Mouse (Mus musculus): Measurements from ENCODE around the gene Mex3a.
A peak's percentile ranks its signal among the peaks of the same experiment; 100 is the strongest.

The Mex3a gene

DNA sequence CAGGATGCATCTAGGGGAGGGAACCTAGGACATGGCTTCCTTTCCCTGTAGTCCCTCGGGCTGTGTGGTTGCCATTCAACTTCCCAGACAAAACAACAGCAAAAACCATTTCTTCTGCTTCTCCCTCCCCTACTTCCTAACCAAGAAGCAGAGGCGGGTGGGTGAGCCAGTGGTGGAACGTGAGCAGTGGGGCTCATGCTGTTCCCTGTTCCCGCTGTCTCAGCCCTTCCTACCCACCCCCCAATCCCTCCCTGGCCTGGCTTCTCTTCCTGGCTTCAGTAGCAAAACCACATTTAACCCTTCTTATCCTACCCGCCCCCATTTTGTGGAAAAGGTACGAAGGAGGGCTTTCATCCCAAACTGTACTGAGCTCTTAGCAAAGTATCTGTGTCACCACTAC is 27.1 kb upstream of the Mex3a start:
- DNase-seq (ENCODE audit: low spot score), result no peak

DNA sequence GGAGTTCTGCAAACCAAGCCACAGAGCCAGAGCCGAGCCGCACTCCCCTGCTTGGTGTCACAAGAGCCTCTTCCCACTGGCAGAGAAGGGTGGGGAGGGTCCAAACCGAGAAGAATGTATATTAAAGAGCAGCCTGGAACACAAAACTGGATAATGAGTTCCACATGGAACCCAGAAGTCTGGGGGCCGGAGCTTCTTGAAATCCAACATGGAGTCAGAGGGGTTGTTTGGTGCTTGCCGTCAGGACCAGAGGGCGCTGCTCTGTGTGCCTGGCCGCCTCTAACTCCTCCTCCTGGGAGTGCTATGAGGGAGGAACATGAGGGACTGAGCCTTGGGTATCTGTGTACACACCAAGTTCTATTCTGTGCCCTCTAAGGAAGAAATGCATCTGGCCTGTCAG is 26.4 kb upstream of the Mex3a start:
- DNase-seq (ENCODE audit: low spot score), result no peak

DNA sequence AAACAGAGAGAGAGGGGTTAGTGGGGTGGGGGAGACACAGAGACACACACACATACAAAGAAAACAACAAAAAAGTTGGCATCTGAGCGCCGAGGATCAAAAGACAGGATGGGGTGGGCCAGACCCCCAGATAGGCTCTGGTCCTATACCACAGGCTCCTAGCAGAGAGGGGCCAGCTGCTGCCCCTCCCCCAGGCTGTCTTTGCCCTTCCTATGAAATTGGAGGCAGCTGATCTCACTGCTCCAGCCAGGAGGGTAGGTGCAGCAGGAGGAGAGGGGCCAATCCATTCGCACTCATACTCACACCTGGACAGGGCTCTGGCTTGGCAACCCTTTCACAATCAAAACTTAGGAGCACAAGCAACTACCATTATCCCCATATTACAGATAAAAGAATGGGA is 22.9 kb upstream of the Mex3a start:
- DNase-seq (ENCODE audit: low spot score), result no peak

DNA sequence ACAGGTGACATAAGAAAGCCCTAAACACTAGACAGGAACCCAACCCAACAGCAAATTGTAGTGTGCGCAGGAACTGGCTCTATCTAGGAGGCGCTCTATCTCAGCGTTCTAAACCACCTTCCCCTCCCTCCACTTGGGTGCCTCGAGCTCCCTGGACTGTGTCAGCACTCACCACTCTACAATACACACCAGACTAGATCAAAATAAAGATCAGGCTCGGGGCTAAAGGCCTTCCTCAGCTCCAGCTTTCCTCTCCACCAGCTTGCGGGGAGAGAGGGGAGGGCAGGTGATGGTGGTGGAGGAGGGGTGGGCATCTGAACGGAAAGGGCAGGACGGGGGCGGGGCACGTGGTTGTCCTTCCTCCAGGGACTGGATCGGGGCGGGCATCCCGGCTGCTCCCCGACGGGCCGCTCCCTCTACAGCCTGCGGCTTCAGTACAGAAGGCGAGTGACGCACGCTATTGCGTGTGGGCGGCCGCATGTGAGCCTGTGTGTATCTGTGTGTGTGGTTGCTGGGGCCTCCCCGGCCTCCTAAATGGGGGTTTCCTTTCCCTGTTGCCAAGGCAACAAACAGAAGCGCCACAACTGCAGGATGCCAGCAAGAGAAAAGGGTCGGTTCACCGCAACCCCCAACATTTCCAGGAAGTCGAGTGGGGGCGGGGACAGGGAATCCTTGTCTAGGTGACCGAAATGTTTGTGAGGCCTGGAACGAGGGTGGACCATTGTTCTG is 22.3 kb upstream of the Mex3a start, which contains the start of gene Lmna:
Gene Lmna, minus strand, starts transcription at position 265 of the 729 bp plus-strand sequence.
- DNase-seq (ENCODE audit: low spot score), result peak; percentile 78

DNA sequence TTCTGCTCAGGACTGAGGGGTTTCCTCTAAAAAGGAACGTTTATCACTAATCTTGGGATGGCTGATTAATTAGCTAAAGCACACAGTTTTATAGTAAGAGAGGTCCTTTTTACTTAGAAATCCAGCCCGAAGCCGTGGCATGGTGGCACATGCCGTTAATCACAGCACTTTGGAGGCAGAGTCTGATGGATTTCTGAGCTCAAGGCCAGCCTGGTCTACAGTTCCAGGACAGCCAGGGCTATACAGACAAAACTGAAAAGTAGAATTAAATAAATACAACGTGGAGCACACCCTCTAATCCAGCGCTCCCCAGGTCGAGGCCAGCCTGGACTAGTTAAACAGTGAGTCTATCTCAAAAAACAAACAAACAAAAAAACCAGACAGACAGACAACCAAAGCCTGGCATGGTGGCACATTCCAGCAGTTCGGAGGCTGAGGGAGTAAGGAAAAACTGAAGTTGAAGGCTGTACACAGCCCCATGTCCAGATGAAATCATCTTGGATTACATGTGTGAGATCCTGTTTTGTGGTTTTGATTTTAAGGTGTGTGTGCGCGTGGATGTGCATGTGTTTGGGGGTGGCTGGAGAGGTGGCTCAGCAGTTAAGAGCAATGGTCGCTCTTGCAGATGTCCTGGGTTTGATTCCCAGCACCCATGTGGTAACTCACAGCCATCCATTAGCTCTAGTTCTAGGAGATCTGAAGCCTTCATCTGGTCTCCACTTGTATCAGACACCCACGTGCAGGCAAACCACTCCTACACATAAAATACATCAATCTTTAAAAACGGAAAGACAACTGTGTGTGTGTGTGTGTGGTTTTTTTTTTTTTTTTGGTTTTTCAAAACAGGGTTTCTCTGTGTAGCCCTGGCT is 21.5 kb upstream of the Mex3a start:
- DNase-seq (ENCODE audit: low spot score), result no peak

DNA sequence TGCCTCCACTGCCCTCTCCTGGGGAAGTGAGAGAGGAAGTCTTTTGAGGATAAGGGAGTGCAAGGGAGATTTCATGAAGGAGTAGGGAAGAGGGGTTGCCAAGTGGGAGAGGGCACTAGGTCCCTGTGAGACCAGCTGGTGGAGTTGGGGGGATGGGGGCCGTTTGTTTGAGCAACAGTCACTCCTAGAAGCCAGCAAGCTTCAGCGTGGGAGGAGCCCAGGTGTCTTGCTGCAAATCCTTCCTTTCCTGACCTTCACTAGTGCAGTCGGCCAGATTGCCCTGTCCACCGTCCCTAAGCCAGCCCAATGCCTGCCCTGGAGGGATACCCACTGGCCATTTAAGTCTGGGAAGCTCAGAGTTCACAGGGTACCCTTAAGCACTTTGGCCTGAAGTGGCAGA is 20.6 kb upstream of the Mex3a start:
- DNase-seq (ENCODE audit: low spot score), result no peak

DNA sequence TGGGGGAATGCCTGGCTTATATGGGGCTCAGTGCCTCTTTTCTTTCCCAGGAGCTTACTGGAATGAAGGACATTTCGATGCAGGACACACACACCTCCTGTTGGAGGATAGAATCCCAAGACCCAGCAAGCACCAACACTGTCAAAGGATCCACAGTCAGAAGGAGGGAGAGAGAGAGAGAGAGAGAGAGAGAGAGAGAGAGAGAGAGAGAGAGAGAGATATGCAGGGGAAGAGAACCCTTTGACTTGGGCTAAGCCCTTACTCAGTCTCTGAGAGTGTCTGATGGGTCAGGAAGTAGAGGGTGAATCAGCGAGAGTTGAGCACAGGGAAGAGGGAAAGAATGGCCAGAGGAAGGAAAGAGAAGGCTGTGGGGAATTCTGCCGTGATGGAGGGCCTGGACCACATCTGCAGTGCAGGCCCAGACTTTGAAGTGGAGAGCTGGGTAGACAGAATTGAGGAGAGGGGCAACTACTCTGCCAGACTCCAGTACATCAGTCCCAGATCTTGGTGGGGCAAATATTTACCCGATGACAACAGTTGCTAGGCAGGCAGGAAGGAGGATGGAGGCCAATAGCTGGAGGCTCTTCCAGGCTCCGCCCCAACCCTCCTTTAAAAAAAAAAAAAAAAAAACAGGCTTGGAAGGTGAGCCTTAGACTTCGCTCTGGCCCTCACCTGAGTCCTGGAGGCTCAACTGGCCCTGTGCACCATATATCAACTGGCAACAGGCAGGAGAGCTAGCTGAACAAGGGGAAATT is 19.9 kb upstream of the Mex3a start:
- no peak for DNase-seq (ENCODE audit: low spot score)

DNA sequence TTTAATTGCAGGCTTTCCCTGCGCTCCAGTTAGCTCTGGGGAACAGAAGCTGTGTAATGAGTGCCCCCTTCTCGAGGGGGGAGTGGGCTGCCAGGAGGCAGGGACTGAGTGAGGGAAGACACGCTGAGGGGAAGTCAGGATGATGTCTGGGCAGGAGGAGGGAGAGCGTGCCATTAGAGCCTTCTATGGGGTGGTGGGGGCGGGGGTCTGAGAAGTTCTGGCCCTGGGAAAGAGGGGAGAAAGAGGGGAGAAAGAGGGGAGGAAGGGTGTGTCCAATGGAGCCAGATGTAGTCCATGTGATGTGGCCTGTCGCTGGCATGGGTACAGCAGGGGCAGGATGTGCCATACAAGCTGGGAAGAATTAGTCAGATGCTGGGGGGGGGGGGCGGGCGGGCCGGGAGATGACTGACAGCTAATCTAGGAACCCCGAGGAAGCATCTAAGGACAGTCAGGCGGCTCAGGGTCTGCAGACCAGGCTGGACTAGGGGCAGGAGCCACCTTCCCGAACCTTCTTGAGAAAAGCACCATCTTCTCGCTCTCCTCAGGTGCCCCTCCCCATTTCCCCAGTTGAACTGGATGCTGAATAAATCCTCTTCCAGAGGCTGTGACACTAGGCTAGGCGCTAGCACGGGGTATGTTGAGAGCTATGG is 19.2 kb upstream of the Mex3a start:
- DNase-seq (ENCODE audit: low spot score), result no peak

DNA sequence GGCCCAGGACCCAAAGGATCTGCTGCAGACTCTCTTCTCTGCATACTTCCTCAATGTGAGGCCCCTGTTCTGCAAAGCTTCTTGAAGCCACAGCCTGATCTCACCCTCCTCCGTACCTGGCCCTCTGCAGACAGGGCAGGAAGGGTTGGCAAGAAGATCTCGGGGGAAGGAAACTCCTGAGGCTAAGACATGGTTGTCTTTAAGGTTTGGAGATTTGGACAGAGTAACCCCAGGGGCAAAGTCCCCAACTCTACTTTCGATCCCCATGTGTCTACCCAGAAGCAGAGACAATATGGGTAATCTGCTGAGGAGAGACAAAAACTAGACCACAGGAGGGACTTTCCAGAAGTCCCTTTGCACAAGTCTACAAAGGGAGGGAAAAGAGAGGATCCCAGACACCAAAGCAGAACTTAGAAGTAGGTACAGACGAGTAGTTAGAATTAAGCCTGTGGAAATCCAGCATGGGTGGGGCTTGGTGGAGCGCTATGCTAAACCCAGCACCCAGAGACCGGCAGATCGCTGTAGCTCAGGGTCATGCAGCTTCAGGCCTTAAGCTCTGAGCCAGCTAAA is 18.6 kb upstream of the Mex3a start:
- DNase-seq (ENCODE audit: low spot score), result no peak

DNA sequence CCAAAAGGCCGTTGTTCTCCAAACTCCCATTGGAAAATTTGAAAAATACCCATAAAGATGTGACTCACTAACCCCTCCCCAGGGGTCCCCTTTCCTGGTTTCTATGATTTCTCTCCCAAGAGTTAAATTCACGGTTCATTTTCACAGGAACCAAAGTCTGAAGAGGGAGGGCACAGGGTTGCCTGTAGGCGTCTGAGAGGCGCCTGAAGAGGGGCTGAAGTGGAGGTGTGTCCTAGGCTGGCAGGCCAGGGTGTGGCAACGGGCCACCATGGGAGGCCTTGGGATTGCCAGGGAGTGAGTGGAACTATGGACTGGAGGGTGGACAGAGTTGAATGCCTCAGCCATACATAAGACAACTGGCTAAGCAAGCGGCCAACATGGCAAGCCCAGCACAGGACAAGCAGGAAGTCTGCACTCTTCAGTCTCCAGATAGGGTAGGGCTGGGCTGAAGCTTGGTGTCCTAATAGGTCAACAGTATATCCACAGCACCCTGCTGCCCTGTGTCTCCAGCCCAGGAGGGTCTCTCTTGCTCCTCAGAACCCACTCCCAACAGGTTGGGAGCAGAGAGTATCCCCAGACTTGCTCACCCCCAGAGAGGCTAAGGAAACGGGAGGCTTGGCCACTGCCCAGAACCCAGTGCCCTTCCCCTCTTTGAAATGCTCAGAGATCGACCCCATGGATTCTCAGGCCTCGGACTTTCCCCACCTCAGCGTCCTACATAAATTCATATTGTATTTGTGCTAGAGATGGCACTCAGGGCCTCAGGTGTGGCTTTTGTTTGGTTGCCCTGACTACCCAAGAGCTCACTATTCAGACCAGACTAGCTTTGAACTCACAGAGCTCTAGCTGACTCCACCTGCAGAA is 17.7 kb upstream of the Mex3a start:
- DNase-seq (ENCODE audit: low spot score), result no peak

DNA sequence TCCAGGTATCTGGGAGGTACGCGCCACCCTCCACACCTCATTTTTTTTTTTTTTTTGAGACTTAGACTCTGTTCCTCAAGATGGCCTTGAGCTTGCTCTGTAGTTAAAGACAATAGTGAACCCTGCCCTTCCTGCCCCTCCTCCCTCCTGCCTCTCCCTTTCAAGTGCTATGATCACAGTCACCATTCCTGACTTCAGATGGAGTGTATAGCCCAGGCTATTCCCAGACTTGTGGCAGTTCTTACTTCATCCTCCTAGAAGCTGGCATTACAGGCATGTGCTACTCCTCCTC is 17.2 kb upstream of the Mex3a start:
- DNase-seq (ENCODE audit: low spot score), result no peak

DNA sequence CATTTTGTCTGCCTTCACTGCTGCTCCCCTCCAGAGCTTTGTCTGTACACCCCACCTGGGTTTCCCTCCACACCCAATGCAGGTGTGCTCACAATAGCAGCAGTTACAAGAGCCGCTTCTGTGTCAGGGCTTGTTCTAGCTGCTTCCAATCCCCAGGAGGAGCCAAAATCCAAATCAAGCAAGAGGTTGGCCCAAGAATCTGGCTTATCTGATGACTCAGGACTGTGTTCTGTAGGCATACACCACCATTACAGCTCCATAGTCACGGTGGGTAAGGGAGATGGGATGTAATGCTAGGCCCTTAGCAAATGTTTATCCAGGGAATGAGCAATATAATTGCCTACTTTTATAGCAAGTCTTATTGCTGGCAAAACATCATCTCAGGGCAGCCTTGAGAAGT is 15.8 kb upstream of the Mex3a start:
- DNase-seq (ENCODE audit: low spot score), result no peak

DNA sequence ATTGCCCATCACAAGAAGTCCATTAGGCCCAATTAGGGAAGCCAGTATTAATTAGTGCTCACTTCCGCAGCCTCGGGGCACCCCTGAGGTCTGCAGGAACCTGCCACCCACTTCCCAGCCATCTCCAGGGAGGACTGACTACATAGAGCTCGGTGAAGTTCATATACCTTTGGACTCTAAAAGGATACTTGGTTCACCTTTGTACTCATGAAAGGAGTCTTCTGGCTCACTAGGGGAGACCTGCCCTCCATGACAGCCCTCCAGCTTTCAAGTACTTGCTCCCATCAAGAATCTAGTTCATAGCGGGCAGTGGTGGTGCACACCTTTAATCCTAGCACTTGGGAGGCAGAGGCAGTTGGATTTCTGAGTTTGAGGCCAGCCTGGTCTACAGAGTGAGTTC is 13.8 kb upstream of the Mex3a start:
- no peak for DNase-seq (ENCODE audit: low spot score)

DNA sequence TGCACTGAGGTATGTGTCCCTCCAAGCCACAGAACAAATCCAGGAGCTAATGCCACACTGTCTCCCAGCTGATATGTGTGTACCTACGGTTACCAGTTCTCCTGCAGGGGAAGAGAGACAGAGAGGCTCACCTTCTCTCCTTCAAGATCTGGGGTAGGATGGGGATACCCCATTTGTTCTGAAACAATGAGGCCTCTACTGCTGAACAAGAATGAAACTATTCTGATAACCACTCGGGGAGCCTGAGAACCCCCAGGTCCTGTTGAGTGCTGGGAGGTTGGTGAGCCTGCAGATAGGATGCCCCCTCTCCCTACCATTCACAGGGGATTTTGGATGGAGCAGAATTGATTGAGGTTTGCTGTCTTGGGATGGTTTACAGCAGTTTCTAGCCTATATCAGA is 12.1 kb upstream of the Mex3a start:
- no peak for DNase-seq (ENCODE audit: low spot score)

DNA sequence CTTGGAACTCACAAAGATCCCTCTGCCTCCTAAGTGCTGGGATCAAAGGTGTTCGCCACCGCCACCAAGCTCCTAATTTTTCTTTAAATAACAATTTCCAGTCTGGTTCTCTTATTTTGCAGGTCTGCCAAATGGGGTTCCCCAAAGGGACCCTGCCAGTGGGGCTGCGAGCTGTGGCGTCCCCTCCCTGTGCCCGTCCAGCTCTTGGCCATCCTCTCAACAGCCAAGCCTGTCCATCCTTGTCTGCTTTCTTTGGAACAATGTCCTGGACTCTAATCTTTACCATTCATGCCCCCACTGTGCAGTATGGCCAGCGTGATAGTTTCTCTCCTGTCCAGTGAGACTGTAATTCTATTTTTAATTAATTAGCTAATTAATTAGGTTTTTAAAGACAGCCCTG is 11.0 kb upstream of the Mex3a start:
- DNase-seq (ENCODE audit: low spot score), result no peak

DNA sequence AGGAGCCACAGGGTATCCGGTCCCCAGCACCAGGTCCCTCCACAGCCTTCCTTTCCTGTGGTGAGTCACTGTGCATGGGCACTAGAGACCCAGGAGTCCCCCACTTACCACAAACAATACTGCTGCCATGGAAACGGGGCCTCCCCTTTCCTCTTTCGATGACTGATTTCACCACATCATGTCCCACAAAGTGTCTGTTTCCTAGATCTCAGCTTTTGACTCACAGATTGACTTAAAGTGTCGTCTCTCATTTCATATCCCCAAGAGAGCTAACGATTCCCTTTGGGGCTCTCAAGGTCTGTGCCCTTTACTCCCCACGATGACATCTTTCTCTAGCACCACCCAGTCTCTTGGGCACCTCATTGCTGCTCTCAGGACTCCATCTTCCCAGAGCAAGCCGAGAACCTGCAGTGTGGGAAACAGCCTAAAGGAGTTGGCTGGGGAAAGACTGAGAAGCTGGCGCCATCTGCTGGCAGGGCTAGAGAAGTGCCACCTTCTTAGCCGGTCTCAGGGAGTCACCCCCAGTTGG is 10.3 kb upstream of the Mex3a start:
- no peak for DNase-seq (ENCODE audit: low spot score)

DNA sequence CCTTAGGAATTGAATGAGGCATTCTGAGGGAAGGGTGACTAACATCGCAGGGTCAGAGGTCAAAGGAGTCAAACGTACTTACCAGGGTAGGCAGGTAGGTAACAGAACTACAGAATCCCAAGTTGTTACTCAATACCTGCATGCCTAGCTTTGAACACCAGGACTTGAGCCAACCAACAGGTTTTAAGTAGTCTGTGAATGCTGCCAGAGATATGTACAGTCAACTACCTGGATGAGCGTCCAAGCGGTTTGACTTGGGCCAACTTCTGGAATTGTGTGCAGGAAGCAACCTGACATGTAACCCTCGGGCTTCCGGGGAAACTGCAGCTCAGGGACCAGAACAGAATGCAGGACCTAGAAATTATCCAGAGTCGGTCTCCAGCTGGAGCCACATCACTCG is 9.2 kb upstream of the Mex3a start:
- no peak for DNase-seq (ENCODE audit: low spot score)

DNA sequence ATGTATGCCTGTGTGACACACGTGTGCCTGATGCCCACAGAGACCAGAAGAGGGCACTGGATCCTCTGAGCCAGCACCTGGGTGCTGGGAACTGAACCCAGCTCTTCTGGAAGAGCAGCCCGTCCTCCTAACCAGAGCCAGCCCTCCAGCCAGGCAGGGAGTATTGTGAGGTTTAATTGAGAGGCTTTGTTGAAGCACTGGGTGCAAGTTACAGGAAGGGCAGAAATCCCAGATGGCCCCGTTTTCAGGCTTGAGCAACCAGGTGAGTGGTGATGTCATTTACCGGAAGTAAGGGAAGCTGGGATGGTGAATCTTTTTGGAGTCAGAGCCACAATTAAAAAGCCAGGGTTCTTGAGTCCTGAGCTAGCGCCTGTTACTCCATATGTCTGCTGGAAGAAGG is 7.2 kb upstream of the Mex3a start:
- DNase-seq (ENCODE audit: low spot score), result no peak

DNA sequence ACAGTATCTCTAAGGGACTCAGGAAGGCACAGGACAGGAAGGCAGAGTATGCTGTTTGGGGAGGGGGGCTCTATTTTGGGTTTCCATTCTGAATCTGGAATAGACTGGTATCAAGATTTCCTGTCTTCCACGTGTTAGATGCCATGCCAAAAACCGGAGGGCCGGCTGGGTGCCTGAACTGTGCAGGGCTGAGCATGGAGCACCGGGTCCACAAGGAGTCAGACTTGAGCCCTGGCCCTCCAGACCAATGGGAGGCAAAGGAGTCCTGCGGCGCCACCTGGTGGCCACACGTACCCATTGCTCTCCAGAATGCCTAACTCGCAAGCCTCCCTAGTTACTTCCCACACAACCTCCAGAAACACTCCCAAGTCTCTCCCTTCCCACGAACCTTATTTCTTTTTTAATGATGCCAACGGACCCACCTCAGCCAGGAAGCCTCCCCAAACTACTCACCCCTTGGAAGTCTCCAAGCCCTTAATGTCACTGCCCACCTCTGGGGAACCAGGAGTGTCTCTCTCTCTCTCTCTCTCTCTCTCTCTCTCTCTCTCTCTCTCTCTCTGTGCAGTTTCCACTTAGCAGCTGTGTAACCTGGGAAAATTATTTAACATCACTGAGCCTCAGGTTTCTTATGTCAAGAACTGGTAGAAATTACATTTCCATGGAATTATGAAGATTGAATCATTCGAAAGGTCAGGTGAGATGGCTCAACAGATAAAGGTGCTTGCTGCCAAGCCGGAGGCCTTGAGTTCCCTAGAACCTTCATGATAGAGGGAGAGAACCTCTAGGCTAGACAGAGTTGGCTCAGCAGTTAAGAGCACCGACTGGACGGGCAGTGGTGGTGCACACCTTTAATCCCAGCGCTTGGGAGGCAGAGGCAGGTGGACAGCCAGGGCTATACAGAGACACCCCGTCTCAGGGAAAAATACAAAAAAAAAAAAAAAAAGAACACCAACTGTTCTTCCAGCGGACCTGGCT is 5.8 kb upstream of the Mex3a start:
- DNase-seq (ENCODE audit: low spot score), result peak; percentile 66

DNA sequence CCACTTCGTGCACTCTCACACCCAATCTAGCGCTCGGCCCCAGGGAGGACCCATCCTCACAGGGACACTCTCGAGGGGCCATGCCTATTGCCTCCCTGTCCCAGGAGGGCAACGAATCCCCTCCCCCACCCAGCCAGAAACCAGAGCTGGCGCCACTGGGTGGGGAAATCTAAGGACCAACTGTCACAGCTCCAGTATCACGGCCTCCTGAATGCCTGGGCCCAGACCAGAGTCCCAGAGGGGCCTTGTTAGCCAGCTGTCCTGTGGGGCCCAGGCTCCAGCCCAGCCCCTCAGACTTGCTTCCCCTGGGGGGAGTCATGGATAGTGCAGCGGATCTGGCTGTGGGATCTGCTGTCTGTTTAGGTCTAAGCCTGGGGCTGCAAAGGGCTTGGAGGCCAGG is 4.6 kb upstream of the Mex3a start:
- DNase-seq (ENCODE audit: low spot score), result no peak

Measured in ovary, postnatal 10 days (tissue).